Mouse (Mus musculus) E14TG2a.4 (cell line): ENCODE measurements around the gene Tprg.

Source experiments
- CTCF ChIP-seq: conservative IDR thresholded peaks from 2 replicates; pipeline ENCODE4 v1.5.1; 2014; ENCODE audit warnings: low read length
- NANOG ChIP-seq: IDR thresholded peaks from 2 replicates; pipeline ENCODE4 v1.6.1; 2014; ENCODE audit warnings: borderline replicate concordance, low read length, mixed read lengths
- POU5F1 ChIP-seq: IDR thresholded peaks from 2 replicates; pipeline ENCODE4 v1.6.1; 2014; ENCODE audit warnings: low read length, borderline replicate concordance

- TF ChIP-seq CTCF (no peak), NANOG (no peak), POU5F1 (no peak)
Measured at GRCm38 (mm10) chr16:25262306-25262705, 24.3 kb upstream of the Tprg start.
